Mouse (Mus musculus) lung, embryonic 14.5 days (tissue): Measurements from ENCODE around the gene Myl6. TPM values are rescaled to one million over a fixed set of nuclear protein-coding genes. Genes with fewer than 3 reads are reported as not detected.
A peak's percentile ranks its signal among the peaks of the same experiment; 100 is the strongest.

Source experiments
- ATAC-seq: fragments of 200-750 bp; cut with Nextera tagmentation; 2 replicates; pipeline ENCODE4 v1.8.0; 2017; ENCODE audit warnings: mild to moderate bottlenecking, moderate TSS enrichment, moderate library complexity; ENCODE audit not compliant: insufficient read depth
- DNase-seq: peaks from one replicate; pipeline ENCODE4 v3.0.0-alpha.2; 2015
- H3K27ac ChIP-seq: fragments of 300-500 bp; sonication (generic); 2 replicates; pipeline ENCODE4 v1.5.1; 2014; ENCODE audit warnings: low read depth, mild to moderate bottlenecking, moderate library complexity
- H3K27me3 ChIP-seq: fragments of 300-500 bp; sonication (generic); 2 replicates; pipeline ENCODE4 v1.6.1; 2014; ENCODE audit warnings: low read length, control low read depth; ENCODE audit not compliant: insufficient read depth
- H3K36me3 ChIP-seq: fragments of 300-500 bp; sonication (generic); 2 replicates; pipeline ENCODE4 v1.6.1; 2014; ENCODE audit warnings: control low read depth; ENCODE audit not compliant: insufficient read depth
- H3K4me1 ChIP-seq: fragments of 300-500 bp; sonication (generic); 2 replicates; pipeline ENCODE4 v1.6.1; 2014; ENCODE audit warnings: antibody characterized with exemption, control low read depth; ENCODE audit not compliant: insufficient read depth
- H3K4me2 ChIP-seq: fragments of 300-500 bp; sonication (generic); 2 replicates; pipeline ENCODE4 v1.6.1; 2014; ENCODE audit warnings: mild to moderate bottlenecking
- H3K4me3 ChIP-seq: fragments of 300-500 bp; sonication (generic); 2 replicates; pipeline ENCODE4 v1.5.1; 2014; ENCODE audit warnings: low read depth, low read length
- H3K9ac ChIP-seq: fragments of 300-500 bp; sonication (generic); 2 replicates; pipeline ENCODE4 v1.6.1; 2014
- H3K9me3 ChIP-seq: fragments of 300-500 bp; sonication (generic); 2 replicates; pipeline ENCODE4 v1.6.1; 2016; ENCODE audit warnings: low read depth, low read length, control low read depth
- CTCF ChIP-seq: IDR thresholded peaks from 2 replicates; pipeline ENCODE4 v1.5.1; 2016; ENCODE audit warnings: antibody characterized with exemption, low read depth
- WGBS: fragments of 180-500 bp; shearing (Covaris S2); extraction: QIAGEN DNeasy Blood & Tissue Kit; methylation state at CpG from one replicate; pipeline ENCODE4 v1.1.7; 2014; 5-methylcytosine and 5-hydroxymethylcytosine counted together
- polyA plus RNA-seq: library from polyadenylated mRNA; unstranded; fragments of >200 nt; fragmentation: Nextera tagmentation; extraction: Ambion mirVana; gene quantifications from 2 replicates; pipeline ENCODE4 v1.2.1, GENCODE M21; 2014

The Myl6 gene
- polyA plus RNA-seq, 1 experiment from 2014 or later = 1,238 TPM

- DNase-seq (no peak), ATAC-seq (peak; percentile 25; the same call in 1 of the 2 replicates)
- Histone ChIP-seq H3K27ac (peak overlapping the region; percentile 67; the same call in 1 of the 2 replicates), H3K4me1 (no peaks in the 10 kb centered on the region), H3K4me2 (peak overlapping the region; percentile 100), H3K9me3 (no peaks in the 10 kb centered on the region), H3K4me3 (peak overlapping the region; percentile 82), H3K27me3 (no peaks in the 10 kb centered on the region), H3K36me3 (no peaks in the 10 kb centered on the region), H3K9ac (peak overlapping the region; percentile 48)
- WGBS = 26% methylated on average over 28 of the region's 28 CpGs
- no peak for TF ChIP-seq CTCF
These were observed 32.7 kb upstream of the Myl6 start for GRCm38 (mm10) chr10:128526366-128527356.

DNA sequence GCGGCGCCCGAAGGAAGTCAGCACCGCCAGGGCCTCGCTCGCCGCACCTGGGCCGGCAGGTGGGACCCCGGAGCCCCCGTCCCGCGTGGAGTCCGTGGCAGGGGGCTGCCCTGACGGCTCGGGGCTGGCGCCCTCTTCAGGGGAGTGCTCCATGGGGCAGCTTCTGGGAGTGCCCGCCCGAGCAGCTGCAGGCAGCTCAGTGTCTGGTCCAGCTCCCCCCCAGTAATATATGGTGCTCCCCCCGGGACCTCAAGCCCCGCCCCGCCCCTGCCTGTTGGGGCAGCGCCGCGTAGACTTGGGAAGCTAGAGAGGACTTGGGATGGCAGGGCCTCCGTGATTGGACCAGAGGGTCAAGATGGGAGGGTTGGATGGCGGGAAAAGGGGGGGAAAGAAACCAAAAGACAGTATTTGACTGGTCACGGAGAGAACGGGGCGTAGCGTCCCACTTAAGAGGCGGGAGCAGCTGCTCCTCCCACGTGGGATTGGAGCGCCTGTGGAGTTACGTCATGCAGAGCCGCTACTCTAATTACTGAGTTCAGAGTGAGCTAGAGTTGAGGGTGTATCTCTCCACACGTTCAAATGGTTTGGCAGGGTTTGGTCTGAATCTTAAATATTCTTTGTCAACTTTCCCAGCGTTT is 31.8 kb upstream of the Myl6 start, which contains the start of gene Esyt1:
TSS of gene Esyt1 (minus strand) at position 201 of the 638 bp plus-strand sequence.
- DNase-seq = peak; percentile 99
- peak; percentile 49 for TF ChIP-seq CTCF
- H3K27ac ChIP-seq = peak within 1 kb of the TSS; percentile 80

GRCm38 (mm10) chr10:128524732-128525662 is 31.1 kb upstream of the Myl6 start:
- no peak for TF ChIP-seq CTCF
- ATAC-seq (peak; percentile 25), DNase-seq (peak; percentile 73)
- Histone ChIP-seq H3K4me1 (no peaks in the 10 kb centered on the region), H3K9ac (peak overlapping the region; percentile 78), H3K9me3 (no peaks in the 10 kb centered on the region), H3K27me3 (no peaks in the 10 kb centered on the region), H3K36me3 (peaks cover 12% of the 10 kb centered on the region; the same call in 1 of the 2 replicates), H3K4me2 (peak overlapping the region; percentile 100), H3K27ac (peak overlapping the region; percentile 80), H3K4me3 (peak overlapping the region; percentile 82)
- under 1% methylated on average over 58 of the region's 58 CpGs for WGBS

More for the DNA sequence above, 31.8 kb upstream of the Myl6 start, which contains the start of gene Esyt1:
- Histone ChIP-seq H3K36me3 (0 out of 2 replicates have a peak, but pooled peaks cover 5% of the 10 kb centered on the region), H3K27me3 (no peaks in the 10 kb centered on the region), H3K9ac (peak within 1 kb of the TSS; percentile 78), H3K9me3 (no peaks in the 10 kb centered on the region), H3K4me1 (no peaks in the 10 kb centered on the region), H3K4me3 (peak within 1 kb of the TSS; percentile 82), H3K4me2 (peak within 1 kb of the TSS; percentile 100)
- under 1% methylated on average over 37 of the region's 37 CpGs for WGBS
- peak; percentile 97 for ATAC-seq

- H3K4me2 ChIP-seq = peak overlapping the region; percentile 100
- H3K9me3 ChIP-seq = no peaks in the 10 kb centered on the region
- no peak for DNase-seq
- ATAC-seq = no peak
- peak overlapping the region; percentile 78 for H3K9ac ChIP-seq
- no peak for TF ChIP-seq CTCF
- 16% methylated on average over 11 of the region's 11 CpGs for WGBS
- peaks cover 17% of the 10 kb centered on the region for H3K36me3 ChIP-seq
- no peaks in the 10 kb centered on the region for H3K4me1 ChIP-seq
- H3K27me3 ChIP-seq = no peaks in the 10 kb centered on the region
- peak overlapping the region; percentile 82 for H3K4me3 ChIP-seq
- H3K27ac ChIP-seq = no peak overlapping the region
These were observed 30.3 kb upstream of the Myl6 start for GRCm38 (mm10) chr10:128524111-128524731.

DNA sequence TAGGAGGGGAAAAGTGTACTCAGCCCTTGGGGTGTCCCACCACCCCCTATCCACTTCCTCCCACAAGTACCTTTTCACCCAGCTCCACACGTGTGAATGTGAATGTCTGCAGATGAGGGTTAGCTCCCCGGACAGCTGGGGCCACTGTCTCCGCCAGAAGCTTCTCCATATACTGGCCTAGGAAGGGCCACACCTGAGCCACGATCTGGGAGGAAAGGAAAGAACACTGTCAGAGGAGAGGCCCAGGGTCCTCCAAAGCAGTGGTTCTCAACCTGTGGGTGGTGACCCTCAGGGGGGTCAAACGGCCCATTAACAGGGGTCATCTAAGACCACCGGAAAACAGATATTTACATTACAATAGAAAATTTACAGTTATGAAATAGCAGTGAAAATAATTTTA is 28.4 kb upstream of the Myl6 start:
- H3K4me1 ChIP-seq = no peaks in the 10 kb centered on the region
- ATAC-seq (no peak), DNase-seq (no peak)
- TF ChIP-seq CTCF = no peak
- peaks cover 22% of the 10 kb centered on the region for H3K36me3 ChIP-seq
- H3K9ac ChIP-seq = no peak overlapping the region
- WGBS = 68% methylated on average over 6 of the region's 6 CpGs
- H3K27ac ChIP-seq = no peak overlapping the region
- no peak overlapping the region for H3K4me3 ChIP-seq
- no peak overlapping the region for H3K4me2 ChIP-seq
- no peaks in the 10 kb centered on the region; the same call in 1 of the 2 replicates for H3K27me3 ChIP-seq
- H3K9me3 ChIP-seq = no peaks in the 10 kb centered on the region

DNA sequence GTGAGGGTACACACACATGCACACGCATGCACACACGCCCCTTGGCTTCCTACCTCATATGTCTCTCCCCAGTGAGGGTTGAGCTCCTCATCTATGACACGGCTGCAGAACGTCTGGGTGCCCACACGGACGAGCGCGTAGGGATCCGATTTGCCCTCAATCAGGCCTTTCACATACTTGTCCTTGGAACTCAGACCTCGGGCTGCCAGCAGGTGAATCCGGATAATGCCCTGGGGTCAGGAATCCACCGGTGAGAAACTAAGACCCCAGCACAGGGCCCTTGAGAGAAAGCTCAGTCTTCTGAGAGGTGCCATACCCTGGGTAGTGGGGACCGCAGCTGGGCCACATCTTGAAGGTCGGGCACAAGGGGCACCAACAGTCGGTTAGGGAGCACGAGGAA is 26.6 kb upstream of the Myl6 start:
- Histone ChIP-seq H3K27ac (no peak overlapping the region), H3K36me3 (peaks cover 22% of the 10 kb centered on the region), H3K27me3 (peaks cover 10% of the 10 kb centered on the region; the same call in 1 of the 2 replicates), H3K4me3 (no peak overlapping the region), H3K4me1 (no peaks in the 10 kb centered on the region), H3K9ac (no peak overlapping the region), H3K4me2 (no peak overlapping the region), H3K9me3 (no peaks in the 10 kb centered on the region)
- DNase-seq (no peak), ATAC-seq (no peak)
- no peak for TF ChIP-seq CTCF
- 82% methylated on average over 16 of the region's 16 CpGs for WGBS
